8 mouse cellular contexts compared by ENCODE assay signal in genomic region chr6:86366125-86366852, GRCm38 (mm10). TPM values are rescaled to one million over a fixed set of nuclear protein-coding genes. Genes with fewer than 3 reads are reported as not detected.
DNase-seq lines count a peak whose midpoint lies in the region; ATAC-seq and TF ChIP-seq lines count a peak whose summit lies in the region.

No protein-coding gene starts in this region.

- DNase-seq in adrenal gland, adult 8-10 months: peak; percentile 81
- peak; percentile 21 for DNase-seq in embryonic facial prominence, embryonic 14.5 days (ENCODE audit: low spot score)
- DNase-seq in heart, postnatal 36 days: peak; percentile 36 to 42
- no peak for DNase-seq in layer of hippocampus, adult 2 months (ENCODE audit: low spot score in 2 of 2)
- DNase-seq in skeletal muscle tissue, adult 2 months (ENCODE audit: low read depth, low spot score): peak; percentile 44

- ATAC-seq in embryonic facial prominence, embryonic 14.5 days (ENCODE audit: low read depth): no peak
- ATAC-seq in lung, embryonic 15.5 days (ENCODE audit: borderline replicate concordance, extremely low read depth, low FRiP score, low TSS enrichment): no peak
- ATAC-seq in inflammation-experienced regulatory T-cells, adult 6 months: no peak

- H3K9ac ChIP-seq in embryonic facial prominence, embryonic 14.5 days (ENCODE audit: low read depth, low read length): peak overlapping the region; percentile 90
- peak overlapping the region; percentile 71 for H3K9ac ChIP-seq in lung, embryonic 15.5 days

- H3K9me3 ChIP-seq in E14TG2a.4 (ENCODE audit: low read length): no peaks in the 10 kb centered on the region
- H3K9me3 ChIP-seq in embryonic facial prominence, embryonic 14.5 days (ENCODE audit: control insufficient read depth, low read length): no peaks in the 10 kb centered on the region
- no peaks in the 10 kb centered on the region for H3K9me3 ChIP-seq in lung, embryonic 15.5 days

- TF ChIP-seq CTCF in E14TG2a.4 (conservative IDR thresholded peaks at IDR 0.05; ENCODE audit: low read length): no peak
- no peak for TF ChIP-seq CTCF in layer of hippocampus, adult 2 months (conservative IDR thresholded peaks at IDR 0.05)

- 43% methylated on average over 25 of the region's 25 CpGs for WGBS in embryonic facial prominence, embryonic 14.5 days
- WGBS in lung, embryonic 15.5 days: 32% methylated on average over 25 of the region's 25 CpGs

- peaks cover 3% of the 10 kb centered on the region for H3K27me3 ChIP-seq in E14TG2a.4 (ENCODE audit: insufficient read depth, low read length)
- no peaks in the 10 kb centered on the region for H3K27me3 ChIP-seq in embryonic facial prominence, embryonic 14.5 days (replicated peaks; ENCODE audit: control insufficient read depth, insufficient read depth, low read length)
- H3K27me3 ChIP-seq in lung, embryonic 15.5 days: no peaks in the 10 kb centered on the region

- H3K4me1 ChIP-seq in E14TG2a.4 (replicated peaks; ENCODE audit: low read depth, low read length): peaks cover 46% of the 10 kb centered on the region
- H3K4me1 ChIP-seq in embryonic facial prominence, embryonic 14.5 days (ENCODE audit: control insufficient read depth, insufficient read depth, low read length): peaks cover 6% of the 10 kb centered on the region
- H3K4me1 ChIP-seq in lung, embryonic 15.5 days: peaks cover 18% of the 10 kb centered on the region

- H3K36me3 ChIP-seq in E14TG2a.4 (ENCODE audit: insufficient read depth, low read length): peaks cover 35% of the 10 kb centered on the region
- peaks cover 16% of the 10 kb centered on the region for H3K36me3 ChIP-seq in embryonic facial prominence, embryonic 14.5 days (ENCODE audit: control insufficient read depth, insufficient read depth, low read length)
- H3K36me3 ChIP-seq in lung, embryonic 15.5 days: peaks cover 16% of the 10 kb centered on the region; the same call in 1 of the 2 replicates

- peak overlapping the region; percentile 96 for H3K4me3 ChIP-seq in E14TG2a.4 (replicated peaks; ENCODE audit: low read length)
- peak overlapping the region; percentile 74 for H3K4me3 ChIP-seq in embryonic facial prominence, embryonic 14.5 days (ENCODE audit: low read depth, low read length)
- H3K4me3 ChIP-seq in layer of hippocampus, adult 2 months: peak overlapping the region; percentile 76
- H3K4me3 ChIP-seq in lung, embryonic 15.5 days: peak overlapping the region; percentile 85

- H3K27ac ChIP-seq in embryonic facial prominence, embryonic 14.5 days (replicated peaks; ENCODE audit: low read depth, low read length): peak overlapping the region; percentile 71
- peak overlapping the region; percentile 89 for H3K27ac ChIP-seq in layer of hippocampus, adult 2 months
- H3K27ac ChIP-seq in lung, embryonic 15.5 days: peak overlapping the region; percentile 80

- intact Hi-C loops in heart, postnatal 36 days (cut with DNase I): no loop called here

- peak overlapping the region; percentile 95 for H3K4me2 ChIP-seq in embryonic facial prominence, embryonic 14.5 days (ENCODE audit: low read depth, low read length)
- peak overlapping the region; percentile 94 for H3K4me2 ChIP-seq in lung, embryonic 15.5 days

RNA-seq across cellular contexts. Expression of gene Fam136a, which starts 0.8 kb away (rescaled TPM):
- total RNA-seq in adrenal gland, adult 8-10 months (2022): 10 to 100 TPM; 47.5 to 96.0 (median 73.9) TPM
- 118 and 124 TPM in 2 replicates for polyA plus RNA-seq in embryonic facial prominence, embryonic 14.5 days (2014; fragmentation: Nextera tagmentation; extraction: Ambion mirVana)
- total RNA-seq in heart, postnatal 36 days (2021): 10 to 100 TPM; 26.8 to 28.9 TPM
- total RNA-seq in layer of hippocampus, adult 2 months (2021): 10 to 100 TPM; 27.0 to 30.0 TPM
- 111 TPM in 2 replicates for polyA plus RNA-seq in lung, embryonic 15.5 days (2015; fragmentation: Nextera tagmentation; extraction: Ambion mirVana)
- polyA plus RNA-seq in inflammation-experienced regulatory T-cells, adult 6 months (2017; shearing (Covaris generic)): 10 to 100 TPM; 52.7 to 54.8 (median 53.5) TPM

RNA-seq across cellular contexts. Expression of gene Snrpg, which starts 4.8 kb away (rescaled TPM):
- 100 to 1,000 TPM; 115 to 403 (median 241) TPM for total RNA-seq in adrenal gland, adult 8-10 months (2022)
- 561 and 600 TPM in 2 replicates for polyA plus RNA-seq in embryonic facial prominence, embryonic 14.5 days (2014; fragmentation: Nextera tagmentation; extraction: Ambion mirVana)
- total RNA-seq in heart, postnatal 36 days (2021): 10 to 100 TPM; 34.1 to 42.1 TPM
- total RNA-seq in layer of hippocampus, adult 2 months (2021): 10 to 100 TPM; 75.3 to 88.0 TPM
- 556 and 637 TPM in 2 replicates for polyA plus RNA-seq in lung, embryonic 15.5 days (2015; fragmentation: Nextera tagmentation; extraction: Ambion mirVana)
- 100 to 1,000 TPM; 402 to 450 (median 421) TPM for polyA plus RNA-seq in inflammation-experienced regulatory T-cells, adult 6 months (2017; shearing (Covaris generic))

RNA-seq across cellular contexts. Expression of gene Pcyox1, which starts 30.7 kb away (rescaled TPM):
- total RNA-seq in adrenal gland, adult 8-10 months (2022): 100 to 1,000 TPM; 151 to 257 (median 207) TPM
- 80.5 and 95.2 TPM in 2 replicates for polyA plus RNA-seq in embryonic facial prominence, embryonic 14.5 days (2014; fragmentation: Nextera tagmentation; extraction: Ambion mirVana)
- total RNA-seq in heart, postnatal 36 days (2021): 10 to 100 TPM; 74.9 to 92.7 TPM
- total RNA-seq in layer of hippocampus, adult 2 months (2021): 100 to 1,000 TPM; 112 to 118 TPM
- 80.9 and 82.2 TPM in 2 replicates for polyA plus RNA-seq in lung, embryonic 15.5 days (2015; fragmentation: Nextera tagmentation; extraction: Ambion mirVana)
- polyA plus RNA-seq in inflammation-experienced regulatory T-cells, adult 6 months (2017; shearing (Covaris generic)): 10 to 100 TPM in 1 of 3 experiments, 1 to 10 TPM in 2; 6.1 to 11.8 (median 6.8) TPM

RNA-seq across cellular contexts. Expression of gene Tia1, which starts 37.7 kb away (rescaled TPM):
- 100 to 1,000 TPM in 1 of 4 experiments, 10 to 100 TPM in 3; 44.0 to 121 (median 82.9) TPM for total RNA-seq in adrenal gland, adult 8-10 months (2022)
- 130 and 160 TPM in 2 replicates for polyA plus RNA-seq in embryonic facial prominence, embryonic 14.5 days (2014; fragmentation: Nextera tagmentation; extraction: Ambion mirVana)
- 10 to 100 TPM; 18.1 to 26.4 TPM for total RNA-seq in heart, postnatal 36 days (2021)
- 100 to 1,000 TPM; 151 to 156 TPM for total RNA-seq in layer of hippocampus, adult 2 months (2021)
- polyA plus RNA-seq in lung, embryonic 15.5 days (2015; fragmentation: Nextera tagmentation; extraction: Ambion mirVana): 179 and 191 TPM in 2 replicates
- polyA plus RNA-seq in inflammation-experienced regulatory T-cells, adult 6 months (2017; shearing (Covaris generic)): 100 to 1,000 TPM in 2 of 3 experiments, 10 to 100 TPM in 1; 85.7 to 110 (median 100) TPM

Comparison
In these comparisons a context has a peak if more than half of its experiments do, and no peak if none do; other contexts are left out.
1. DNase-seq: peak in adrenal gland, adult 8-10 months (single experiment), embryonic facial prominence, embryonic 14.5 days (single experiment), heart, postnatal 36 days (2 of 2) and skeletal muscle tissue, adult 2 months (single experiment); none in layer of hippocampus, adult 2 months (0 of 2).
2. Peak in every context shown above with its lines, with median percentiles within 50 percentile points of each other: H3K4me3 ChIP-seq and H3K27ac ChIP-seq.